Mouse (Mus musculus) megakaryocyte, embryonic 14.5 days (primary cell): Measurements from ENCODE around the gene Foxp2.

Experiments
- FLI1 ChIP-seq: IDR thresholded peaks from 2 replicates; pipeline ENCODE4 v1.6.1; 2012; ENCODE audit warnings: low read length, inconsistent platforms, mixed read lengths
- GATA1 ChIP-seq: IDR thresholded peaks from 3 replicates; pipeline ENCODE4 v1.6.1; 2012; ENCODE audit warnings: mixed read lengths, low read length, inconsistent platforms, borderline replicate concordance

DNA sequence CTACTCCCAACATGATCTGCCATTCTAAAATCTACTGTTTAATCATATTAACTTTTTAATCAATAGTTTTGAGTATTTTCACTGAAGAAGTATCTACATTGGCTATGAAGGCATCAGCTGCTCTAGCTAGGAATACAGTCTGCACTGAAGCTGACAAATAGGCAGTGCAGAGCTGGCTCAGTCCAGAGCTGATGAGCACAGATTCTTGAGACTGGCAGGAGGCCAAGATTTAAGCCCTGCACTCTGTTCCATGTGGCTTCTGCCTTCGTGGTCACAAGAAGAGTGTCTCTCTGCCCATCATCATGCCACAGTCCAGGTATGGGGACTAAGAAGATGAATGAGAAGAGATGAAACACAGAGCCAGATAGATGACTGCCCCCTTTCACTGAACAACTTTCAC lies 398.1 kb downstream of the Foxp2 start:
- TF ChIP-seq GATA1 = no peak
- no peak for TF ChIP-seq FLI1
